Mouse (Mus musculus): Measurements from ENCODE around the gene Gtsf1l.

Gene Gtsf1l

DNA sequence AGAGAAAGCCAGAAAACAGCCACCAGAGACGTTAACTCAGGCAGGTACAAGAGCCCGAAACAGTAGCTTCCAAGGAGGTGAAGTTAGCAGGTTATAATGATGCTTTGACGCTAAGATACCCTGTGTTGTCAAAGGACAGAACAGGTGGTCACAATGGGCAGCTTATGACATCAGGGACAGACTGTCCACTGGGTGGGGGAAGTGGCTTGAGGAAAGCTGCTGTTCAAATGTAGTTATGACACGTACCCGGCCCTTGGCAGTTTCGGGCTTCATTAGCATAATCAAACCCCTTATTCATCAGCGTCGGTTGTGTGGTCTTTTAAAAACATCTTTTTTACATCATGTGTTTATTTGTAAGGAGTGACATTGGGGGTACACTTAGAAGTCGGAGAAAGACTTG is at the start of gene Gtsf1l:
TSS of gene Gtsf1l (minus strand) at position 128 of the 400 bp plus-strand sequence.
- DNase-seq: no peak

DNA sequence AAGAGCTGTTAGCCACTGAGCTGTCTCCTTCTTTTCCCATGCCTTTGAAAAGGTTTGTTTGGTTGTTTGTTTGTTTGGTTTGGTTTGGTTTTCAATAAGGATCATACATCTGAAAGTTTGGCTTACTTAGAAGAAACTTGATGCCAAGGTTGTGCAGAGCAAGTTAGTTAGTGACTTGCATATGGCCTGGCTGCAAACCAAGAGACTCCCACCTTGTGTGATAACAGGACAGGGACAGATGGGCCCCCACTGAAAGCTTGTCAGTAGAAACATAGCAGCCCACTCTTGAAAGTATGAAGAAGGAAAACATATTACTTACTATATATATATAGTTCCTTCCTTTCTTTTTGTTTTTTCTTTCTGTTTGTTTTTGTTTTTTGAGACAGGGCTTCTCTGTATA is 49.3 kb upstream of the Gtsf1l start:
- DNase-seq: no peak

DNA sequence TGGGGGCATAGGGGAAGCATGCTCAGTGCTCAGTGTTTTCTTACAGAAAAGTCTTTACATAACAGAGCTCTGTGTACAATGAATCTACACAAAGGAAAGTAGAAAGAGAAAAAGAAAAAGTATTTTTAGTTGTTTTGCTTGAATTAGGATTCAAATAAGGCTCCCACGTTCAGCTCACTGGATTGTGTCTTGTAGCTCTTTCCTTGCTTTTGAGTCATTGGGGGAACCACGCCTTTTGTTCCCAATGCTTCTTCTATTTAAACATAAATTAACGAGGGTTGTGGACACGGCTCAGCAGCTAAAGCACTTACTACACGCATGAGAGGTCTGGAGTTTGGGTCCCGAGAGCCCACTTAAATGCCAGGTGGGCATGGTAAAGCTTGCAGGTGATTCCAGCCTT is 48.3 kb upstream of the Gtsf1l start:
- DNase-seq: no peak

- DNase-seq: no peak
Measured at GRCm38 (mm10) chr2:163132314-163132713, 44.7 kb upstream of the Gtsf1l start.

DNA sequence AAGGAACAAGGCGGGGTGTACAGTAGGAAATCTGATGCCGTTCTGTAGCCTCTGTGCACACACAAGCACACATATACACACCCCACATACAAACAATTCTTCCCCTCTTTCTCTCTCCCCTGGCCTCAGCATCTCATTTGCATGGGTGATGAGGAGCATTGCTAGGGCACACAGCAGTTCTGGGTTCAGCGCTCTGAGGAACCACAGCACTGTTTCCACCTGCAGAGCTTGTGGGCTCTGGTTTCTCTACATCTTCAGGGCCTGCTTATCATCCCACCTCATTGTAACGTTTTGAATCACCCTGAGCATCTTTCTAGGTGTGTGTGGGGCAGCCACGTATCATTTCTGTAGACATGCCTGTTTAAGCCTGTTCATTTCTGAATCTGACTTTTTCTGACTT is 43.2 kb upstream of the Gtsf1l start:
- no peak for DNase-seq

- no peak for DNase-seq
Measured at GRCm38 (mm10) chr2:163123496-163123895, 35.8 kb upstream of the Gtsf1l start.

DNA sequence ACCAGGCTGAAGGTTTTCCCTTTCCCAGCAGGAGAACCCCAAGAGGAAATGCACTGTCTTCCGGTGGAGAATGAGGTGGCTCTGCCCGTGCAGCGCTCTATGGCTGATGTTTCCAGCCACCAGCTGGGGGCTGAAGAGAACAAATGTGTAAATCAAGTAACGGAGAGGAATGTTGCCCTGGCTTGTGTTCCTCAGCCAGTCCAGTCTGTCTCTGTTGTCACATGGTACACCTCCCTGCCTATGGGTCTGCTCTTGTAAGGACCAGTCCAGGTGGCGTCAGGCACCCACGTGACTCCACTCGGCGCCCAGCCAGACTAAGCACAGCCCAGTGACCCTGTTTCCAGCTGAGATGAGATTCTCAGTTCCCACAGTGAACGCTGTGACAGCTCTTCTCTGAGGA is 34.7 kb upstream of the Gtsf1l start:
- peak; percentile 73 for DNase-seq

DNA sequence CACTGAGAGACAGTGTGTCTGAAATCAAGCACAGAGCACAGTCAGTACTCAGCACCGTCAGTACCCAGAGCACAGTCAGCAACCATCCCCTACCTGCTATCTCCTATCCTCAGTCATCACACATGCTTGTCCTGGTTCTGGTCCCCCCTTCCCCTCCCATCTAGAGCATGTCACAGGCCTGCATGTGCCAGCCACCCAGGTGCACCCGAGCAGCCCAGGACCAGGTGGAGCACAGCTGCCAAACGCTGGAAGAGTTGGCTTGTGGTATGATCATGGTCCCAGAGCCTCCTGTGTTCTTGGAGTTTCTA is 33.7 kb upstream of the Gtsf1l start:
- no peak for DNase-seq

DNA sequence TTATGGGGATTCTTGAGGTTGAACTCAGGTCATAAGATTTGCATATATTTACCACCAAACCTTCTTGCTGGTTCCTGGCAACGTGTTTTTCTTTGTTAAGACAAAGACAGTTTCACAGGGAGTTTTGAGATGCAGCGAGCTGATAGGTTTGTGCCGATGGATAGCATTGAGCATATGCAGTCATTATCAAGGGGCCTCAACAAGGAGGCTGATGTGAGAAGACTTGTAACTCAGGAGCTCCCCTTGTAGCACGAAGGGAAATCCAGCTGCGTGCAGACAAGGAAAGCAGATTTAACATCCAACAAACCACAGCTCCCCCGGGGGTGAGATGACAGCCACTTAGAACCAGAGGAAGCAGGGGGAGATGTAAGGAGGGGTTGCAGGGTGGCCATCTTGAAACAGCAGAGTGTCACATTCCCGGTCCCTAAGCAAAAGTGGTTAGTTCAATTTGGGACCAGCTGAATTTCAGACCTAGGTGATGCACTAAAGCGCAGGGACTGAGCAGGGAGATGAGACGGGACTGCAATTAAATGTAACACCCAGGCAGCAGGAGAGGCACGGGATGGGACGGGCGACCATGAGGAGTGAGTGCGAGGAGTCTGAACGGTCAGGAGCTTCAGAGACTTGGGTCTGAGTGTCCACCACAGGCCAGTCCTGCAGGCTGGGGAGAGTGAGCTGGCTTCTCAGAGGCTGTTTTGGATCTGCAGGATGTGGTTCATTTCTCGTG is 33.1 kb upstream of the Gtsf1l start:
- DNase-seq: no peak

- DNase-seq: peak; percentile 34
Measured at GRCm38 (mm10) chr2:163111413-163112201, 24.0 kb upstream of the Gtsf1l start.

DNA sequence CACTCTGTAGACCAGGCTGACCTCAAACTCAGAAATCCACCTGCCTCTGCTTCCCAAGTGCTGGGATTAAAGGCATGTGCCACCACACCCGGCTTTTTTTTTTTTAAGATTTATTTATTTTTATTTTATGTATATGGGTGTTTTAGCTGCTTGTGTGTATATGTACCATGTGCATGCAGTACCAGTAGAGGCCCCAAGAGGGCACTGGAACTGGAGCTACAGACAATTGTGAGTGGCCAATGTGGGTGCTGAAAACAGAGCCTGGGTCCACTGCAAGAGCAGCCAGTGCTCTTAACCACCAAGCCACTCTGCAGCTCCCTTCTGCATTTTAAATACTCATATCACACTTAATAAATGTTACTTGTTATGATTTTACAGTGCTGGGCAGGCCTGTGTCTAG is 23.1 kb upstream of the Gtsf1l start:
- DNase-seq: no peak

DNA sequence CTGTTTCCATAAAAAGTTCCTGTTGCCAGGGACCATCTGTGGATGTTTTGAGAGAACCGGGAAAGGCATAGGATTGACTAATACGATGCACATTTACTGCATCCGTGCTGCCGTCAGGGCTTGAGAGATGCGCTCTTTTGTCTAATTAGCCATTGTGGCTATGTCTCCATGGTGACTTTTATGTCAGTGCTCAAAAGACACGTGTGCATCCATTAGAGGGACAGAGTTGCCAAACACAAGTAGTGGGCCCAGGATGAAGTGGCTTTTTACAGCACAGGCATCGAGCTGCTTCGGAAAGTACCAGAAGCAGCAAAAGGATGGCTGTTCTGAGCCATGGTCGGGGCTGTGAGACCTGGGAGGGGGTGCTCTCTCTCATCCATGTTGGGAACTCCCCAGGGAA is 20.7 kb upstream of the Gtsf1l start:
- peak; percentile 43 for DNase-seq

DNA sequence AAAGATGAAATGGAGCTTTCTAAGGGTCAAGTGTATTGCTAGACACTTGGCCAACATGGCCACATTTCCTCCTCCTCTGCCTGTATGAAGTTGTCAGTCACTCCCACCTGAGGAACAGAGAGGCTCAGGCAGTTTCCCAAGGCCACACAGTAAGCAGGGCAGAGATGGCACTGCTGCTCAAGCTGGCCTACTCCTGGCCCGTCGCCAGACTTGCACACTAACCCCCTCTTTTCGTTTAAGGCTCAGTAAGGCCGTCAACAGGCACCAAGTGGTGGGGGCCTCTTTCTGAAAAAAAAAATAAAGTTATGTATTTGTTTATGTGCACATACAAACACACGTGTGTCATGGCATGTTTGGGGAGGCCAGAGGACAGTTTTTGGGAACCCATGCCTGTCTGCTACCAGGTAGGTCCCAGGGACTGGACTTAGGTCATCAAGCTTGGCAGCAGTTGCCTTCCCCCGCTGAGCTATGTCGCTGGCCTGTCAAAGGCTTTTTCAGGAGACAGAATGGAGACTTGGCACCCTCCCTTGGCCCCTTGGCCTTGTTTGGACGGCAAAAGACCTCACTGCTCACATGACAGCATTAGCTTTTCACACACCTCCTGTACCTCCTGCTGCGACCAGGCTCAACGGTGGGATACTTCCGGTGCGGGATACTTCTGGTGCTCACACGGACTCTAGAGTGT is 16.6 kb upstream of the Gtsf1l start:
- no peak for DNase-seq

- no peak for DNase-seq
Measured at GRCm38 (mm10) chr2:163102900-163103653, 15.4 kb upstream of the Gtsf1l start.

- DNase-seq: no peak
Measured at GRCm38 (mm10) chr2:163102216-163102615, 14.6 kb upstream of the Gtsf1l start.

DNA sequence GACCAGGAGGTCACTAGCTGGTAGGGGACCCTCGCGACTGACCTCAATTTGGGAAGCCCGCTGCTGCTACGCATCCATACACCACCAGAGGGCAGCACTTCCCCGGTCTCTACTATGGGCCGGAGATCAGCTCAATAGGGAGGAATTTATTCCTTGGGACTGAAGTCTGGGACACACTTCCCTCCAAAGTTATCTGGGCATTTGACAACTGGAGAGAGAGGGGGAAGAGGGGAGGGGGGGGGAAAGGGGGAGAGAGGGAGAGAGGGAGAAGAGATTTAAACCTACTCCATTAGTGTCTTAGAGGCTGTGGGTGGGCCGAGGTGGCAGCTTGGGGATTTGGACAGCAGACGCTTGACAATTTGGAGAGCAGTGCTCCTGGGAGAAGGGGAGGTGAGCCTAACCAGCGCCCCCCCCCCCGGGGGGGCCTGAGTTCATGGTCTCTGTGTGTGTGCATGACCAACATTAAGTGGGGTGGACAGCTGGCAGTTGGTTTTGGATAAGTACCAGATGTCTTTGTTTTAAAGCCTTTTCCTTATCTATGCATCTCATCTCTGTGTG is 14.1 kb upstream of the Gtsf1l start:
- DNase-seq: peak; percentile 81

DNA sequence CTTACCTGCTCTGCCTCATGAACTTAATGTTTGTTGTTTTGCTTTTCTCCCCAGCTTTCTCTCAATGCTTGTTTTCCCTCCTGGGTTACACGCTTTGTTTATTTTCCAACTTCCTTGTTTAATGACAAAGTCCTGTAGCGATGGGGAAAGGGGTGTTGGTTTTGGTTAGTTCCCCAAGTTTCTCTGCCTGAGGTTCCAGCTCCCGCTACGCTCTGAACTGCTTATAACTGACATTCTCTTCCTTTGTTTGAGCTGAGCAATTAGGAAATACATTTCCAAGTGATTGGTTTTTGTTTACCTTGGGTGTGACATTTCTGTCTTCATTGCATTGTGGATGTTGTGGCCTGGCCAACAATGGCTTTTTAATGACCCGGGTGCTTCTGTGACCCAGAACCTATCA is 12.9 kb upstream of the Gtsf1l start:
- DNase-seq: no peak

DNA sequence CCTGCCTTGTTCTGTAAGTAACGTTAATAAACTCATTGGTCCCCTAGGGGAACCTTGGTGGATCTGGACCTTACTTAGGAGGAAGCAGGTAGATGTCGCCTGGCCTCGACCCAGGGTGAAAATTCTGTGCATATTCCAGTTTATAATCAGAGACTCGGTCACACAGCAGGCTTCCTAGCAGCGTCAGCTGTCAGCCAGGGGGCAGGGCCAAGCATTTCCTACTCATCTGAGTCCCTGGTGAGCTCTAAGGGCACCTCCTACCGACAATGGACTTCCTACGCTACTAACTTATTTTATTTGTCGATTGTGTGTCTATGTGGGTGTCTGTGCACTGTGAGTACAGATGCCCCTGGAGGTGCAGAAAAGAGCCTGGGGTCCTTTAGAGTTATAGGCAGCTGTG is 12.3 kb upstream of the Gtsf1l start:
- DNase-seq: no peak

- no peak for DNase-seq
Measured at GRCm38 (mm10) chr2:163095784-163096183, 8.1 kb upstream of the Gtsf1l start.

- DNase-seq: no peak
Measured at GRCm38 (mm10) chr2:163094909-163095308, 7.3 kb upstream of the Gtsf1l start.

DNA sequence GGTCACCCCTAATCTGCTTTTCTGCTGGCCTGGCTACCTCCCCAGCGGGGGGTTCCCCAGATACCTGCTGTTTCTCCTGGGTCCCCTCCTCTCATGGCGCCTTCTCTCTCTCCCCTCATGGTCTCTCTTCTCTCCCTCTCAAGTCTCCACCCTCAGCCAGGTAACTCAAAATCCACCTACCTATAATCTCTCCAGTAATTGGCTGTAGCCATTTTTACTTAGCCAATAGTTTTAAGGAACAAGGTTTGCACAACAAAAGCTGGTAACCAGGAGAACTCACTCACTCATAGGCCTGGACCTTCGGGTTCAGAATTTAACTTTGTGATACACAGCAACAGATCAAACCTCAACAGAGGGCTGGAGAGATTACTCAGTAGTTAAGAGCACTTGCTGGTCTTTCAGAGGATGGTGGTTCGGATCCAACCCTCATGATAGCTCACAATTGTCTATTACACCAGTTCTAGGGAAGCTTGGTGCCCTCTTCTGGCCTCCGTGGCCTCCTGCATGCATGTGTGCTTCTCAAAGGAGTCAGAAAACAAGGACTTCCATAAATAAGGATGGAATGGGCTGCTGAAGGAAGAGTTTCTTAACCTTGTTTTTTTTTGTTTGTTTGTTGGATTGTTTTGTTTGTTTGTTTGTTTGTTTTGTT is 1.9 kb upstream of the Gtsf1l start:
- no peak for DNase-seq

GRCm38 (mm10) chr2:163086561-163086960 is 1.1 kb downstream of the Gtsf1l start:
- DNase-seq: no peak
